Mouse (Mus musculus): Measurements from ENCODE around the gene Olfr1368.

DNA sequence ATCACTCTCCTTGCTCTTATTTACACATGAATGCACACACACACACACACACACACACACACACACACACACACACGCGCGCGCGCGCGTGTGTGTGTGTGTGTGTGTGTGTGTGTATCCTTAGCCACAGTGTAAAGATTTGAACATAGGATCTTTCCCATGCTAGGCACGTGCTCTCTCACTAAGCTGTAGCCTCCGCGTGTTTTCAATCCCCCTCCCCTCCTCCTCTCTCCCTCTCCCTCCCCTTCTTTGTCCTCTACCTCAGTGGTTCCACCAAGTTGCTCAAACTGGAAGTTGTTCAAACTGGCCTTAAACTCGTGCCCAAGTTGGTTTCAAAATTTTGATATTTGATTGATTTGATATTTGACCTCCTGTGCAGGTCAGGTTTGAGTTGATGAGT lies 31.1 kb upstream of the Olfr1368 start:
- no peak for TF ChIP-seq EP300 (IDR thresholded peaks at IDR 0.05; ENCODE audit: low read depth)
- TF ChIP-seq CTCF (IDR thresholded peaks at IDR 0.05; ENCODE audit: low read depth): no peak

Measured in heart, postnatal 0 days (tissue).